Mouse (Mus musculus): ENCODE measurements around the gene Igf1. TPM values are rescaled to one million over a fixed set of nuclear protein-coding genes. Genes with fewer than 3 reads are reported as not detected.

The Igf1 gene
- polyA plus RNA-seq, 1 experiment: 4.1 TPM

DNA sequence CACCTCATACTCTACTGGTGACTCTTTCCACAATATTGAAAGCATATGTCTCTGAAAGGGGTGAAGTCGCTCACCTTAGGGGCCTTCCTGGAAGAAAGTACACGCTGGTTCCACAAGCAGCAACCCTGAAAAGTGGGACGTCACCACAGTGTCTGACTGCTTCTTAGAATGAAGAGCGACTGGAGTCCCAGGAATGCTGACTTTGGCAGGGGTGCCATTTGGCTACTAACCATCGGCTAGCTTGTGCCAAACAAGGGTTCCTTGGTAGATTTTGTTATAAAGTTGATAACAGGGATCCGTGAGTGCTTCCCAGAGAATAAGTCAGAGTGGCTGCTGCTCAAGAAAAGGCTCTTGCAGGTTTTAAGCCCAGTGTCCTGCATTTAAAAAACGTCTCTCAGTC is 4.8 kb downstream of the Igf1 start:
- DNase-seq: no peak
- Histone ChIP-seq H3K4me3 (replicated peaks; ENCODE audit: insufficient read depth, low read depth, low read length) (no peak overlapping the region), H3K27me3 (ENCODE audit: control insufficient read depth, insufficient read depth, low read length) (no peaks in the 10 kb centered on the region; the same call in 1 of the 2 replicates), H3K27ac (ENCODE audit: insufficient read depth, low read length) (no peak overlapping the region), H3K4me1 (ENCODE audit: control insufficient read depth, insufficient read depth, low read length) (no peaks in the 10 kb centered on the region; the same call in 1 of the 2 replicates)
- WGBS: 24% methylated on average over 7 of the region's 7 CpGs
- TF ChIP-seq POLR2A (IDR thresholded peaks at IDR 0.05; ENCODE audit: borderline replicate concordance, insufficient read depth, low read length): no peak

DNA sequence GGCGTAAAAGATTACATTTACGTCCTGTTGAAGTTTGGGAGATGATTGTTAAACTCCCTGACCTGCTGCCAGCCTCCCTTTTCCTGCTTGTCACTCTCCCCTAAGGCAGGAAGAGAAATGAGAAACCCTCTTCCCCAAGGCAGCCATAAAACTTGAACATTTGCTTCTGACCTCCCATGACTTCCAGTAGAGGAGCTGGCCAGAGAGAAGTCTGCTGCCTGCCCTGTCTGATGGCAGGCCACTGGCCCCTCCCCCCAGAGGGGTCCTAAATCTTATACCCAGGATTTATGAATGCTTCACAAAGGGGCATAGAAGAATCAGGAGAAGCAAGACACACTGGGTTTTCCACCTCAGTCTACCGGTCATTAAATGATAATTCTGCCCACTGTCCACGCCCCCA is 5.3 kb downstream of the Igf1 start:
- Histone ChIP-seq H3K27me3 (ENCODE audit: control insufficient read depth, insufficient read depth, low read length) (no peaks in the 10 kb centered on the region; the same call in 1 of the 2 replicates), H3K4me3 (replicated peaks; ENCODE audit: insufficient read depth, low read depth, low read length) (no peak overlapping the region), H3K4me1 (ENCODE audit: control insufficient read depth, insufficient read depth, low read length) (no peaks in the 10 kb centered on the region; the same call in 1 of the 2 replicates), H3K27ac (ENCODE audit: insufficient read depth, low read length) (no peak overlapping the region)
- 73% methylated on average over 4 of the region's 4 CpGs for WGBS
- no peak for TF ChIP-seq POLR2A (IDR thresholded peaks at IDR 0.05; ENCODE audit: borderline replicate concordance, insufficient read depth, low read length)
- TF ChIP-seq CTCF (IDR thresholded peaks at IDR 0.05; ENCODE audit: borderline replicate concordance, insufficient read depth, low read depth, low read length): no peak
- no peak for DNase-seq

DNA sequence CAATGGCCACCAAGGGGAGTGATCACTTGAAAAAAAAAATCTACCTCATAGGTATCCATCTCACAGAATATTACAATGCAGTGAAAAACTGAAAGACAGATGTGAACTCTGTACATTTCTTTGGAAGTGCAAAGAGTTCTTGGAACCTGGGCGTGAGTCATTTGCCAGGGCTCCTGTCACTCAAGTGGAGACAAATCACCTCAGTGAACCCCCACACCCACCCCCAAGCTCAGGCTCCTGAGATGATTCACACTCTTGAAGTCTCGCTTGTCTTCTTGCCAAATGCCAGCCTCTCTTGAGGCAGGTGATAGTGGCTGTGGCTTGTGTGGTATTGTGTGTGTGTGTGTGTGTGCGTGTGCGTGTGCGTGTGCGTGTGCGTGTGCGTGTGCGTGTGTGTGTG is 7.6 kb downstream of the Igf1 start:
- TF ChIP-seq CTCF (IDR thresholded peaks at IDR 0.05; ENCODE audit: borderline replicate concordance, insufficient read depth, low read depth, low read length): no peak
- TF ChIP-seq POLR2A (IDR thresholded peaks at IDR 0.05; ENCODE audit: borderline replicate concordance, insufficient read depth, low read length): no peak
- Histone ChIP-seq H3K27ac (ENCODE audit: insufficient read depth, low read length) (no peak overlapping the region), H3K27me3 (ENCODE audit: control insufficient read depth, insufficient read depth, low read length) (no peaks in the 10 kb centered on the region; the same call in 1 of the 2 replicates), H3K4me3 (replicated peaks; ENCODE audit: insufficient read depth, low read depth, low read length) (no peak overlapping the region), H3K4me1 (ENCODE audit: control insufficient read depth, insufficient read depth, low read length) (no peaks in the 10 kb centered on the region; the same call in 1 of the 2 replicates)
- WGBS: 86% methylated on average over 9 of the region's 9 CpGs
- no peak for DNase-seq

DNA sequence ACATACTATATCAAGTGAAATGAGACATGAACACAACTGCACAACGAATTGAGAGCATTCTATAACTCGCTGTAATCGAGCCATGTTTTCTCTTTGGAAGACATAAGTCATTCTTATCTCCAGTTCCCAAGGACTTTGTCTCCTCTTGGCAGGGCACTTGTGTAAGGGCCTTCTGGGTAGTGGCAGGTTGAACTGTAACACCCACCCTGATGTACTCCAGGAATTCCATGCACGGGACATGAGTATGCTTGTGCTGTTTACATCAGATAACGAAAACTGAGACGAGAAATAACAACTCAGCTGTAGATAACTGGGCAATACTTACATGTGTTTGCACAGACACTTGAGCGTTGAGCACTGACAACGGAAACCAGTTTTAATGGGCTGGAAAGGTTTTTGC is 8.4 kb downstream of the Igf1 start:
- DNase-seq: no peak
- H3K27me3 ChIP-seq (ENCODE audit: control insufficient read depth, insufficient read depth, low read length): no peaks in the 10 kb centered on the region
- TF ChIP-seq CTCF (IDR thresholded peaks at IDR 0.05; ENCODE audit: borderline replicate concordance, insufficient read depth, low read depth, low read length): no peak
- no peak for TF ChIP-seq POLR2A (IDR thresholded peaks at IDR 0.05; ENCODE audit: borderline replicate concordance, insufficient read depth, low read length)
- 89% methylated on average over 8 of the region's 8 CpGs for WGBS
- H3K27ac ChIP-seq (ENCODE audit: insufficient read depth, low read length): no peak overlapping the region
- H3K4me1 ChIP-seq (ENCODE audit: control insufficient read depth, insufficient read depth, low read length): no peaks in the 10 kb centered on the region
- H3K4me3 ChIP-seq (replicated peaks; ENCODE audit: insufficient read depth, low read depth, low read length): no peak overlapping the region

DNA sequence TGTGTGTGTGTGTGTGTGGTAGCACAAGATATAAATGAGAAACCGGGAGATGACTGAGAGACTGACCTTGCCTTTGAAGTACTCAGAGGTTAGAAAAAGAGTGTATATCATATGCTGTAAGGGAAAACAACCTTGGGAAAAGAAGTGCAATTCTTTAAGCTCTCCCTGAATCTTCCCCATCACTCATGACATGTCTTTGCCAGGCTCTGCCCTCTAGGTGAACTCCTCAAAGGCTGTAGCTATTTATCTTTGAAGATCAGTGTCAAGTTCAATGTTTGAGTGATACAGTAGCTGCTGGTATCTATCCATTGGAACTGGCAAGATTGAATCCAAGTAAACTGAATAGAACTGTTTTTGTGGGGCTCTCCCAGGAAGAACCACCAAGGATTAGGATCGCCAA is 9.2 kb downstream of the Igf1 start:
- H3K27me3 ChIP-seq (ENCODE audit: control insufficient read depth, insufficient read depth, low read length): no peaks in the 10 kb centered on the region
- no peak overlapping the region for H3K4me3 ChIP-seq (replicated peaks; ENCODE audit: insufficient read depth, low read depth, low read length)
- no peak for DNase-seq
- no peak for TF ChIP-seq POLR2A (IDR thresholded peaks at IDR 0.05; ENCODE audit: borderline replicate concordance, insufficient read depth, low read length)
- no peak for TF ChIP-seq CTCF (IDR thresholded peaks at IDR 0.05; ENCODE audit: borderline replicate concordance, insufficient read depth, low read depth, low read length)
- 90% methylated on average over 2 of the region's 2 CpGs for WGBS
- no peaks in the 10 kb centered on the region for H3K4me1 ChIP-seq (ENCODE audit: control insufficient read depth, insufficient read depth, low read length)
- H3K27ac ChIP-seq (ENCODE audit: insufficient read depth, low read length): no peak overlapping the region

DNA sequence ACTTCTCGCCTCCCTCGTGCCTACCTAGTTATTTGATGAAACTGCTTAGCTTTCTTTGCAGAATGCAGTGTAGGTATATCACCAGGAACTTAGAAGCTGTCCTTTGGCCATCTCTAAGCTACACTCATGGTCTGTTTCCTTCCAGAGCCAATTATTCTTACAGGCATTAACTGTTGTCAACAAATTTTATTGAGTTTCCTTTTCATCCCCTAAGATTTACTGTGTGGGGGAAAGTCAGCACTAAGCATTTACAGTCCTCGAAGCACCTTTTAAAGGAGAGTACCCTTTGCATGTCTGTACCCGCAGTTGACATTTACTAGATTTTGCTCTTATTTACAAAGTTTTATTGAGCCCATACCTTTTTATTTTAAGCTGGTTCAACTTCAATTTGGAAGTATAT is 9.6 kb downstream of the Igf1 start:
- Histone ChIP-seq H3K4me3 (replicated peaks; ENCODE audit: insufficient read depth, low read depth, low read length) (no peak overlapping the region), H3K4me1 (ENCODE audit: control insufficient read depth, insufficient read depth, low read length) (no peaks in the 10 kb centered on the region), H3K27me3 (ENCODE audit: control insufficient read depth, insufficient read depth, low read length) (no peaks in the 10 kb centered on the region), H3K27ac (ENCODE audit: insufficient read depth, low read length) (no peak overlapping the region)
- TF ChIP-seq CTCF (IDR thresholded peaks at IDR 0.05; ENCODE audit: borderline replicate concordance, insufficient read depth, low read depth, low read length) (no peak), POLR2A (IDR thresholded peaks at IDR 0.05; ENCODE audit: borderline replicate concordance, insufficient read depth, low read length) (no peak)
- 90% methylated on average over 4 of the region's 4 CpGs for WGBS
- DNase-seq: no peak

DNA sequence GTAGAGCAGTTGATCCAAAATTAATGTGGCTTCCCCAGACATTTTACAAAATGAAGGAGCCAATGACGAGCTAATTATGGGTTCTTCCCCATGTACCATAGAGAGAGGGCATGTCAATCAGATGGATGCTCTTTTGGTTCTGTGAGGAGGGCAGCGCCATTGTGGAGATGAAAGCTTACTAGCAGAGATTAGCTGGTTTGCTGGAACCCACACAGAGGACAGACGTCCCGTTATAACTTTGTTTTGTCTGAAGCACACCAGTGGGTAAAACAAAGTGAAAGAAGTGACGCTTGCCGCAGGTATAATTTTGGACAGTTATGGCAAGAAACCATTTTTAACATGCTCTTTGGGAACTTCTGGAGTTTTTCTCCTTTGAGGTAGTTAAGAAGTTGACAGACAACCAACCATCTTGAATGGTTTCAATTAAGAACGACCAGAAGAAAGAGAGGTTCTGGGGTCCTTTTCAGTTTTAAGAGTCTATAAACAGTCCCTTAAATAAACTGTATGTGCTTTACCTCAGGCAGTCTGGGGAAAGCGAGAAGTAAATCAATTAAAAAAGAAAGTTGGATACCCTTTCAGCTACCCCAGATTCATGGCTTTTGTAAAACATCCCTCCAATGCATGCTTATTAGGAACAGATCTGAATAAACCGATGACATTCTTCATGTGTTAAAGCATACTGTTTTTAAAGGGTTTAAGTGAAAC is 10.4 kb downstream of the Igf1 start:
- 79% methylated on average over 9 of the region's 9 CpGs for WGBS
- Histone ChIP-seq H3K27ac (ENCODE audit: insufficient read depth, low read length) (no peak overlapping the region), H3K27me3 (ENCODE audit: control insufficient read depth, insufficient read depth, low read length) (no peaks in the 10 kb centered on the region)

DNA sequence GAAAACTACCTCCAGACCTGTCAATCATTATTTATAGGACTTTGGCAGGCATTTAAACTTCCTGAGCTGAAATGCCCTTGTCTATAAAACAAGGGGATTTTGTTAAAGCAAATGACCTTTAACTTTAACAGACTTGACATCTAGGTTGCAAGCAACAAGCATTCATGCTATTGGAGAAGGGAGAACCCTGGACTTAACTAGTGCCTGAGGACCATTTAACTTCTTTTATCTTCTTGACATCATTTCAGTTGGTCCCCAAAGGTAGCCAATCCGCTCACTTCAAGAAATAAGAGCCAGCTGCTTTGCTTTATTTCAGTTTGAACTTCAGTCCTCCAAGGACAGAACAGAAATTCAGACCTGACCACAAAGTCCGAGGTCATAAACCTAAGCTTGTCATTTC is 11.1 kb downstream of the Igf1 start:
- Histone ChIP-seq H3K4me3 (replicated peaks; ENCODE audit: insufficient read depth, low read depth, low read length) (no peak overlapping the region), H3K27ac (ENCODE audit: insufficient read depth, low read length) (no peak overlapping the region), H3K27me3 (ENCODE audit: control insufficient read depth, insufficient read depth, low read length) (no peaks in the 10 kb centered on the region), H3K4me1 (ENCODE audit: control insufficient read depth, insufficient read depth, low read length) (no peaks in the 10 kb centered on the region)
- DNase-seq: no peak
- 81% methylated on average over 2 of the region's 2 CpGs for WGBS
- TF ChIP-seq CTCF (IDR thresholded peaks at IDR 0.05; ENCODE audit: borderline replicate concordance, insufficient read depth, low read depth, low read length) (no peak), POLR2A (IDR thresholded peaks at IDR 0.05; ENCODE audit: borderline replicate concordance, insufficient read depth, low read length) (no peak)

More for the DNA sequence above, 10.4 kb downstream of the Igf1 start:
- Histone ChIP-seq H3K4me1 (ENCODE audit: control insufficient read depth, insufficient read depth, low read length) (no peaks in the 10 kb centered on the region), H3K4me3 (replicated peaks; ENCODE audit: insufficient read depth, low read depth, low read length) (no peak overlapping the region)
- no peak for TF ChIP-seq POLR2A (IDR thresholded peaks at IDR 0.05; ENCODE audit: borderline replicate concordance, insufficient read depth, low read length)
- no peak for TF ChIP-seq CTCF (IDR thresholded peaks at IDR 0.05; ENCODE audit: borderline replicate concordance, insufficient read depth, low read depth, low read length)
- DNase-seq: no peak
